Mouse (Mus musculus) embryonic facial prominence, embryonic 10.5 days (tissue): ENCODE measurements at regions not wholly inside any gene's neighbourhood (a gene's known extent, or its start where the extent isn't known, plus 50 kb on each side); places are given as distances from the start of the nearest gene placed in this dataset.
"Not testable (repeated sequence)": the region's sequence is repeated elsewhere in the genome, so short reads cannot be mapped to it uniquely, and the experiment has no call there.

Source experiments
- DNase-seq: peaks from one replicate; pipeline ENCODE4 v3.0.0-alpha.2; 2017; ENCODE audit warnings: low spot score
- H3K27ac ChIP-seq: fragments of 300-500 bp; sonication (generic); replicated peaks from 2 replicates; pipeline ENCODE4 v1.5.1; 2016; ENCODE audit warnings: mild to moderate bottlenecking
- H3K27me3 ChIP-seq: fragments of 300-500 bp; sonication (generic); replicated peaks from 2 replicates; pipeline ENCODE4 v1.6.1; 2016; ENCODE audit warnings: low read depth, mild to moderate bottlenecking; ENCODE audit not compliant: poor library complexity, severe bottlenecking
- H3K36me3 ChIP-seq: fragments of 300-500 bp; sonication (generic); replicated peaks from 2 replicates; pipeline ENCODE4 v1.6.1; 2016; ENCODE audit warnings: mild to moderate bottlenecking, moderate library complexity
- H3K4me1 ChIP-seq: fragments of 300-500 bp; sonication (generic); 2 replicates; pipeline ENCODE4 v1.6.1; 2016
- H3K4me3 ChIP-seq: fragments of 300-500 bp; sonication (generic); 2 replicates; pipeline ENCODE4 v1.5.1; 2016; ENCODE audit warnings: mild to moderate bottlenecking, moderate library complexity
- H3K9me3 ChIP-seq: fragments of 300-500 bp; sonication (generic); 2 replicates; pipeline ENCODE4 v1.6.1; 2016; ENCODE audit warnings: mild to moderate bottlenecking
- WGBS: fragments of 180-500 bp; shearing (Covaris S2); methylation state at CpG from one replicate; pipeline ENCODE4 v1.1.7; 2016; 5-methylcytosine and 5-hydroxymethylcytosine counted together

DNA sequence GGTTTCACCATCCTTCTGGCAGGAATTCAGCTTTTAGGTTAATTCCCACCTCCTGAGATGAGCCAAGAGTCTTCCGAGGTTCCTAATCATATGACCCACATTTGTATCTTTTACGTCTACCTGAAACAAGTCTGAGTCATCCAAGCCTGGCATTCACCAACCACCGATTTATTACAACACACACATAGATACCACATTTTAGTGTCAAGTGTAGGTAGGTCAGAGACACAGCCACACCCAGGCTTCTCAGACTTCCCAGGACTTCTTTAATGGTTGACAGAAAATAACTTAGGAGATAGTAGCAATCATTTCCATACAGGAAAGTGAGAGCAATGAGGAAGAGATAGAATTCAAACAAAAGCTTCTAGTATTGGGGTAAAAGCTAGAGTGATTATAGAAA, 189.2 kb upstream of the Gm10306 start:
- H3K27me3 ChIP-seq, result no peaks in the 10 kb centered on the region
- WGBS, result 88% methylated on average over 3 of the region's 3 CpGs

DNA sequence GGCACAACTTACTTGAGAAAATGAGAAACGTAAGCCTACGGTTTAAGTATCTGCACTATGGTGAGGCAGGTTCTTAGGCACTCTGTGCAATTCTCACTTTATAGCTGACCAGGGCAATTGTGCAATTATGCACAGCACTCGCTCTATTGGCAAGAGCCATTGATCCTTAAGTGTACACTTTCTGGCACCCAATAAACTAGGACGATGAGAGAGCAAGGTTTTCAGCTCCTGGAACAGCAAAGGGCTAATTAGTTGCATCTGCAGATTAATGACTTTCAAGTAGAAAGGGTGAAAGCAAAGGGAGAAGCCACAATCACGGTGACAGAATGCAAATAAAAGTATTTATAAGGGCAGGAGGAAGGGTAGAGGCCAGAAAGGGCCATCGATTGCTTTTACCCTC, 185.4 kb upstream of the Gm10306 start:
- no peaks in the 10 kb centered on the region for H3K9me3 ChIP-seq
- DNase-seq, result no peak
- H3K27ac ChIP-seq, result no peak overlapping the region
- H3K36me3 ChIP-seq, result no peaks in the 10 kb centered on the region
- H3K4me3 ChIP-seq, result no peak overlapping the region
- H3K4me1 ChIP-seq, result no peaks in the 10 kb centered on the region
- H3K27me3 ChIP-seq, result no peaks in the 10 kb centered on the region
- WGBS, result 70% methylated on average over 6 of the region's 6 CpGs

More for the DNA sequence above, 189.2 kb upstream of the Gm10306 start:
- Histone ChIP-seq H3K4me1 (no peaks in the 10 kb centered on the region), H3K9me3 (no peaks in the 10 kb centered on the region), H3K4me3 (no peak overlapping the region), H3K27ac (no peak overlapping the region), H3K36me3 (no peaks in the 10 kb centered on the region)
- no peak for DNase-seq

DNA sequence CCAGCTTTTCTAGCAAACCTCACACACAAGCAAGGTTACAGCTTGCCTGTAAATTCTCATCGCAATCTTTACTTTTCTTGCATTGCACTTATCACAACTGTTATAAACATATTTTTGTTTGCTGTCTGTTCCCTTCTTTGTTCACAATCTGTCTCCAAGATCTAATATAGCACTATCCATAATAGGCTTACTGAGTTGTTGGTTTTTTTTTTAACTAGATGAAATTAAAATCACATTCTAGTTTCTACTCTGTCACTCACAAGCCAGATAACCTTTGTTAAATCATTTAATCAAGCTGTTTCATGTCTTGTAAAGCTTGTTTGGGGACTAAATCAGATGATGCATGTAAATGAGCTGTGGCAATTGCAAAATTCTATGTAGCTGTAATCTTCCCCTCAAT, 180.1 kb upstream of the Gm10306 start:
- Histone ChIP-seq H3K4me1 (no peaks in the 10 kb centered on the region), H3K4me3 (no peak overlapping the region), H3K36me3 (no peaks in the 10 kb centered on the region), H3K27me3 (no peaks in the 10 kb centered on the region), H3K9me3 (no peaks in the 10 kb centered on the region), H3K27ac (no peak overlapping the region)
- no peak for DNase-seq
- 95% methylated on average over 1 of the region's 1 CpGs for WGBS

DNA sequence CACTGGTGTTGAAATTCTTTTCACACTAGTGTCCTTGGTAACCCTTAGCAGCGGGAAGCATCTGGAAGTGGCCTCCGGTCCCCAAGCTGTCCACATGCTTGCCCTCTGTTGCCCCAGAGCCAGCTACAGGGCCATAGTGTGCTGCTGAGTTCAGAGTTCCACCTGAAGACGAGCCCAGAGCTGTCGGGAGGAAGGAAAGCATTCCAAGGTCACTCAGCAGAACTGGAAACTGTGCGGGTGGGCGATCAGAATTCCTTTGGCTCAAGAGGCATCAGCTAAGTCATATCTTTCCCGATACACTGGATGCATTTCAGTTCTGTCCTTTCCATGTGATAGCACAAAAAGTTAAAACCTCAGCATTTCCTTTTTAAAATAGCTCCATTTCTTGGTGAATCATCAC, 170.6 kb upstream of the Gm10306 start:
- peaks cover 10% of the 10 kb centered on the region for H3K4me1 ChIP-seq
- no peaks in the 10 kb centered on the region for H3K27me3 ChIP-seq
- H3K9me3 ChIP-seq, result no peaks in the 10 kb centered on the region
- whole genome bisulfite sequencing, result 58% methylated on average over 7 of the region's 7 CpGs
- H3K4me3 ChIP-seq, result no peak overlapping the region
- no peak overlapping the region for H3K27ac ChIP-seq
- no peaks in the 10 kb centered on the region for H3K36me3 ChIP-seq
- DNase-seq, result no peak

DNA sequence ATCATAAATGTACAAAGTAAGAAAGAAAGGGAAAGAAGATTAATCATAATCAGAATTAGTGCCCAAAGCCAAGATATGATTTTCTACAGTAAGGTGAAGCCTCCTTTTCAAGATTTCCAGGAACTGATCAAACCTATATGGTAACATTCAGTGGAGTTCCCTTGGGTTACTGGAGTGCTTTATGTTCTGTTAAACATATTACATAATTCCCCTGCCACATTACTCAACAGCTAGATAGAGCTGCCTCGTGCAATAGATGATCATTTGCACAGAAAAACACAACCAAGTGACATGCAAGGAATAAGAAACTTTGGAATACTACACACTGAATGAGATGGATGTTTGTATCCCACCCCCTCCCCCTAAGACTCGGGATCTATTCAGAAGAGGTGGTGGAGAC, 168.0 kb upstream of the Gm10306 start:
- Histone ChIP-seq H3K9me3 (no peaks in the 10 kb centered on the region), H3K4me3 (no peak overlapping the region), H3K27ac (no peak overlapping the region), H3K27me3 (no peaks in the 10 kb centered on the region), H3K4me1 (peaks cover 3% of the 10 kb centered on the region; the same call in 1 of the 2 replicates), H3K36me3 (no peaks in the 10 kb centered on the region)
- 66% methylated on average over 2 of the region's 2 CpGs for WGBS
- no peak for DNase-seq

DNA sequence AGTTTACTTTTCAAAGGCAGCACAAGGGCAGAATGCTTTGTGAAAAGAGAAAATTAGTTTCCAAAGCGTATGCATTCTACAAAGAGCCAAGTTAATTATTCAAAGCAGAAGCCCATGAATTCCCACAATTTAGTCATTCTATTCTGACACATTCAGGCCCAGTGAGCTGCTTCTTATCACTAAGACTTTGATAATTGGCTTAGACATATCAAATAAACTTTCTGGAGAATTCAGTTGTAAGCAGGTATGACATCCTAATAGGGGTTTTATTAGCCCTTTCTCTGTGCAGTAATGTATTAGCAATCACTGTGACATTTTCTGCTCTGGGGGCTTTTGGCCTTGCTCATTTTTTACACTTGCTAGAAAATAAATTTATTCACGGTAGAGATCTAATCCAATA, 161.9 kb upstream of the Gm10306 start:
- 82% methylated on average over 2 of the region's 2 CpGs for WGBS
- Histone ChIP-seq H3K9me3 (no peaks in the 10 kb centered on the region), H3K27me3 (no peaks in the 10 kb centered on the region), H3K36me3 (no peaks in the 10 kb centered on the region), H3K27ac (no peak overlapping the region), H3K4me3 (no peak overlapping the region), H3K4me1 (no peaks in the 10 kb centered on the region)
- DNase-seq, result no peak

DNA sequence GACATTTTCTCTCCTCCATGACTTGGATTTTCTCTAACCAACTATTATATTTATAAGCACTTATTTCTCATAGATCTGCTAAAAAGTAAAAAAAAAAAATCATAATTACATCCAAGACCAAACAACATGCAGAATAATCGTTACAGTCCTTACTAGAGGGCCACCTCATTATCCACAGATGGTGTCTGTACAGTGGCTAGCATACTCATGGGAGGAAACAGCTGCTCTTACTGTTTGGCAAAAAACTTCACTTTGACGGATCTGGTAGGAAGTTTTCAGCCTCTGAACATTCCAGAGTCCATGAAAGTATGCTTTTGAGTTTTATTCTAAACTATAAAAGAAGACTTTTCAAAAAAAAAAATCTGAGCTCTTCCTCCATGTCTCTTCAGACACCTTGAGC, 159.1 kb upstream of the Gm10306 start:
- Histone ChIP-seq H3K9me3 (no peaks in the 10 kb centered on the region), H3K4me3 (no peak overlapping the region), H3K27me3 (no peaks in the 10 kb centered on the region), H3K27ac (no peak overlapping the region), H3K36me3 (no peaks in the 10 kb centered on the region), H3K4me1 (no peaks in the 10 kb centered on the region)
- WGBS, result 73% methylated on average over 2 of the region's 2 CpGs
- no peak for DNase-seq

DNA sequence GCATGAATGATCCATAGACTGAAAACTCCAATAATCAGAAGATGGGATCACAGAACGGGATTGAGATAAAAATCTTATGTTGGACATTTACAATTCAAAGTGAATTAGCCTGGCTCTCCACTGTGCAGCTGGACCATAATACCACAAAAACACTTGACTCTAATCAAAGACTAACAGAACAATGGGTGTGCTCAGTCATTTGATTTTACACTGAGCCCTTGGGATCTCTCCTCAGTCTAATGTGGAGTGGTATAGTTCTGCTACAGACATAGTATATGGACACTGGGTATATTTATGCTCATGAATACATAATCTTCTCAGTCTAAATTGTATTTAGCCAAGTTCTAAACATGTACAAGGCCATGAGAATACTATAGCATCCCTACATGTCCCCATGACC, 149.4 kb upstream of the Gm10306 start:
- DNase-seq, result no peak
- no peaks in the 10 kb centered on the region for H3K9me3 ChIP-seq
- H3K36me3 ChIP-seq, result no peaks in the 10 kb centered on the region
- H3K4me3 ChIP-seq, result no peak overlapping the region
- H3K27me3 ChIP-seq, result no peaks in the 10 kb centered on the region
- 82% methylated on average over 1 of the region's 1 CpGs for whole genome bisulfite sequencing
- no peaks in the 10 kb centered on the region for H3K4me1 ChIP-seq
- no peak overlapping the region for H3K27ac ChIP-seq

DNA sequence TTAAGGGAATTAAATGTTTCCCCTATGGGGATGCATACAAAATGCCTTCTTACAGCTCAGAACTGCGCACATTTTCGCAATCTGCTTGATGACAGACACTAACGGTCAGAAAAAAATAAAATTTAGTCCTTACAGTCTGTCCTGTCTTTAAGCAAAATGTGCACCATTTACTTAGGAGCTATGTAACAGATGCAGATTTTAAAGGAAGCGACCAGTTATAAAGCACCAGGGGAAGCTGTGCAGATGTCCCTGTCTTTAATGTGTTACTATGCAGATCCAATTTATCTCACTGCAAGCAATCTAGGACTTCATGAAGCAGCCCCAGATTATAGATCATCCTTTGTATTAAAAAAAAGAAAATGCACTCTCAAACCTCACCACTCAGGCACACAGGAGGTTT, 148.8 kb upstream of the Gm10306 start:
- no peaks in the 10 kb centered on the region for H3K4me1 ChIP-seq
- no peaks in the 10 kb centered on the region for H3K9me3 ChIP-seq
- no peaks in the 10 kb centered on the region for H3K27me3 ChIP-seq
- 89% methylated on average over 4 of the region's 4 CpGs for WGBS
- H3K4me3 ChIP-seq, result no peak overlapping the region
- H3K27ac ChIP-seq, result no peak overlapping the region
- no peak for DNase-seq
- H3K36me3 ChIP-seq, result no peaks in the 10 kb centered on the region

DNA sequence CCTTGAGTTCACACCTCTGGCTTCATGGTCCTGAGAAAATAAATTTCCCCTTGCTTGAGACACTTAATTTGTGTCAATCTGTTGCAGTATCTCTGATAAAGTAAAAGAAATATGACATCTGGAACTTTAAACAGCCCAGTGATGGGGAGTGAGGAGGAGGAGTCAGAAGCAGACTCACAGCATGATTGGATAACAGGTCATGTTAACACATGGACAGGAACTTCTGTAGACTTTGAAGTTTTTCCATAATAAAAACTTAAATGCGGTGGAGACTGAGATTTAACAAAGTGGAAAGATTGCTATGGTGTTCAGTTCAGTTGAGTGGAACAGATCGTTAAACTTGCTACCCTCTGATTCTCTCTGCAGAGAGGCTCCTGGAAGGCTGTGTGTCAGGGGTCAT, 143.7 kb upstream of the Gm10306 start:
- H3K36me3 ChIP-seq, result no peaks in the 10 kb centered on the region
- WGBS, result 73% methylated on average over 2 of the region's 2 CpGs
- no peak overlapping the region for H3K4me3 ChIP-seq
- H3K9me3 ChIP-seq, result no peaks in the 10 kb centered on the region
- no peak overlapping the region for H3K27ac ChIP-seq
- no peaks in the 10 kb centered on the region for H3K27me3 ChIP-seq
- no peak for DNase-seq
- H3K4me1 ChIP-seq, result no peaks in the 10 kb centered on the region

DNA sequence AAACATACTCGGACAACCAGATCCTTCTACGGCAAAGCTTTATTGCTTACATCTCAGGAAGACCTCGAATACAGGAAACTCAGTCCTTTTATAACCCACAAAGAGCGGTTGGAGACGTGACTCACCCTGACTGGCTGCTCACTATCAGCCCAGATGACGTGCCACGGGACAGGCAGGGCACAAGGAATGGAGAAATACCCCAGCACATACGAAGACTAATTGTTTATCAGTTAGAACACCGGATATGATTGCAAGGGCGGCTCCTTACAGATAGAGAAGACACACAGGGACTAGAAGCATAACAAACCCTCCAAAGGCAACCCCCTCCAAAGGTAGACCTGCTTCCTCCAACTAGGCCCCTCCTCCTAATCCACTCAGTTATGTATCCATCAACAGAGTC, 130.8 kb upstream of the Gm10306 start:
- not testable (repeated sequence) for H3K27ac ChIP-seq, H3K9me3 ChIP-seq, H3K4me3 ChIP-seq, DNase-seq, H3K27me3 ChIP-seq, H3K36me3 ChIP-seq, H3K4me1 ChIP-seq
- WGBS, result 90% methylated on average over 10 of the region's 10 CpGs

DNA sequence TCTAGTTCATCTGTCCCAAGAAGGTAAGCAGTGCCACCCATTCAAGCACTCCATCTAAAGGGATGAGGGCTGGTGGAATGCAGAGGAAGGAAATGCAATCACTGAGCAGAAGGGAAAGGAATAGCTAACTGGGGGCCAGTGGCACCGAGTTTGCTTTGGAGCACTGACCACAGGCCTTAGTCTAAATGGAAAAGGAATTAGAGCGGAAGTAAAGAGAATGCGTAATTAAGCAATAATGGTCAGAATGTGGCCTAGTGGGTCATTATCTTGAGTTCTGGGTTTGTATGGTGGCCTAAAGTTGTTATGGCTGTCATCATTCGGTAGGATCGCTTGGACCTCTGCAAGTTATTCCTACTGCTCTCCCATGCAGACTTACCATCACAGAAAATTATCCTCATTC, 128.8 kb upstream of the Gm10306 start:
- 0 out of 2 replicates have a peak, but pooled peaks cover 5% of the 10 kb centered on the region for H3K9me3 ChIP-seq
- DNase-seq, result no peak
- H3K27ac ChIP-seq, result no peak overlapping the region
- no peaks in the 10 kb centered on the region for H3K4me1 ChIP-seq
- WGBS, result 91% methylated on average over 5 of the region's 5 CpGs
- H3K27me3 ChIP-seq, result no peaks in the 10 kb centered on the region
- no peak overlapping the region for H3K4me3 ChIP-seq
- H3K36me3 ChIP-seq, result no peaks in the 10 kb centered on the region

DNA sequence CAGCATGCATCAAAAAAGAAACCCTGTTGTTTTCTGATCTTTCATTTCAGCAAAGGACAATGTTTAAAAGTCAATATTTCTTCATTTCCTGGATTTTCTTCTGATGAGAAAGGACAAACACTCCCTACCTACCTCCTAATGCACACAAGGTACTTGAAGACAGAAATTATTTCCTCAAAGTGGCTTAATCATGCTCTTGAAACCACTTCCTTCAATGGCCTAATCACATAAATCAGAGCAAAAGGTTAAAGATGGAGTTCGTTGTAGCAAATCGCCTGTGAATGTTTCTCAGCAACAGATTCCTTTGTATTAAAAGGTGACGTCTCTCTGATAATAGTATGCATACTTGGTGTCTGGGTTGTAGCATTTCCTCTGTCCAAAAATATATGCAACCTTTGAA, 124.3 kb upstream of the Gm10306 start:
- Histone ChIP-seq H3K9me3 (0 out of 2 replicates have a peak, but pooled peaks cover 5% of the 10 kb centered on the region), H3K27me3 (no peaks in the 10 kb centered on the region), H3K4me3 (no peak overlapping the region), H3K27ac (no peak overlapping the region), H3K36me3 (no peaks in the 10 kb centered on the region), H3K4me1 (no peaks in the 10 kb centered on the region)
- DNase-seq, result no peak
- 84% methylated on average over 3 of the region's 3 CpGs for WGBS
